ENCODE assay signal across 12 mouse cellular contexts in genomic region chr1:161040855-161041254, GRCm38 (mm10). TPM values are rescaled to one million over a fixed set of nuclear protein-coding genes. Genes with fewer than 3 reads are reported as not detected.
A peak's percentile ranks its signal among the peaks of the same experiment; 100 is the strongest.
DNase-seq lines count a peak whose midpoint lies in the region; ATAC-seq and TF ChIP-seq lines count a peak whose summit lies in the region.
"Had no signal": no experiment of that assay in that cellular context is flagged by ENCODE, and none has a peak within 500 bp of the region (broad histone marks: within the 10 kb centered on the region; RNA-seq: fewer than 3 reads in every experiment).

No protein-coding gene starts in this region.

- in situ Hi-C loops in CH12.LX (cut with MboI; ENCODE audit: low pct_ligation_motif_present, low pct_unique_long_range_greater_than_20kb, low sequenced_read_pairs), result no loop called here

- H3K9me3 ChIP-seq in kidney, embryonic 15.5 days (replicated peaks), result no peaks in the 10 kb centered on the region
- no peaks in the 10 kb centered on the region for H3K9me3 ChIP-seq in CH12.LX (replicated peaks; ENCODE audit: low read length)
- H3K9me3 ChIP-seq in limb, embryonic 15.5 days, result no peaks in the 10 kb centered on the region
- H3K9me3 ChIP-seq: heart, embryonic 10.5 days had no signal

- no peak overlapping the region for H3K4me3 ChIP-seq in kidney, embryonic 15.5 days (replicated peaks)
- no peak overlapping the region for H3K4me3 ChIP-seq in kidney, adult 2 months (ENCODE audit: insufficient read depth, low read depth, low read length)
- no peak overlapping the region for H3K4me3 ChIP-seq in CH12.LX (replicated peaks in 1 of 3; ENCODE audit: low read depth in 2 of 3, low read length in 2 of 3, poor library complexity in 1 of 3)
- H3K4me3 ChIP-seq in limb, embryonic 15.5 days, result no peak overlapping the region
- H3K4me3 ChIP-seq: heart, embryonic 10.5 days; layer of hippocampus, adult 2 months had no signal

- no peaks in the 10 kb centered on the region for H3K27me3 ChIP-seq in kidney, embryonic 15.5 days
- H3K27me3 ChIP-seq in kidney, adult 2 months (replicated peaks; ENCODE audit: control insufficient read depth, insufficient read depth, low read length), result no peaks in the 10 kb centered on the region
- H3K27me3 ChIP-seq in CH12.LX (replicated peaks), result no peaks in the 10 kb centered on the region
- no peaks in the 10 kb centered on the region for H3K27me3 ChIP-seq in limb, embryonic 15.5 days

- peaks cover 17% of the 10 kb centered on the region for H3K79me2 ChIP-seq in CH12.LX (replicated peaks; ENCODE audit: control insufficient read depth, extremely low read depth, insufficient read depth, poor library complexity, severe bottlenecking)

- no peak overlapping the region for H3K4me2 ChIP-seq in kidney, embryonic 15.5 days
- H3K4me2 ChIP-seq in CH12.LX (ENCODE audit: insufficient read depth, low read depth, poor library complexity, severe bottlenecking), result no peak overlapping the region
- H3K4me2 ChIP-seq in limb, embryonic 15.5 days, result no peak overlapping the region

- DNase-seq in kidney, adult 2 months, result no peak
- peak; percentile 73 for DNase-seq in 416B (ENCODE audit: low read depth)
- DNase-seq in CH12.LX (ENCODE audit: extremely low read depth), result peak; percentile 66
- DNase-seq in adrenal gland, adult 18-20 months (ENCODE audit: low spot score in 2 of 2), result no peak
- DNase-seq in cerebellum, adult 9-11 months, result no peak
- DNase-seq: cerebellum, adult 9-10 months; thymus, postnatal 25 days had no signal

- H3K27ac ChIP-seq in kidney, embryonic 15.5 days, result peak overlapping the region; percentile 64
- no peak overlapping the region for H3K27ac ChIP-seq in kidney, adult 2 months (ENCODE audit: insufficient read depth, low read depth, low read length)
- no peak overlapping the region for H3K27ac ChIP-seq in CH12.LX (ENCODE audit: insufficient read depth, low read depth)
- H3K27ac ChIP-seq in limb, embryonic 15.5 days, result peak overlapping the region; percentile 76
- H3K27ac ChIP-seq: heart, embryonic 10.5 days; macrophage had no signal

- no peak overlapping the region for H3K9ac ChIP-seq in kidney, embryonic 15.5 days
- no peak overlapping the region for H3K9ac ChIP-seq in CH12.LX (ENCODE audit: insufficient read depth, low read depth)
- no peak overlapping the region for H3K9ac ChIP-seq in limb, embryonic 15.5 days

- no peak for TF ChIP-seq POLR2A in kidney, adult 2 months (IDR thresholded peaks at IDR 0.05; ENCODE audit: low read depth, low read length)
- no peak for TF ChIP-seq POLR2A in CH12.LX (IDR thresholded peaks at IDR 0.05; ENCODE audit: low read depth, low read length)

- no peak for TF ChIP-seq EP300 in CH12.LX (IDR thresholded peaks at IDR 0.05; ENCODE audit: low read length)

- dilution Hi-C loops in CH12.LX (cut with MboI; ENCODE audit: extremely low pct_ligation_motif_present, extremely low pct_unique_long_range_greater_than_20kb, low sequenced_read_pairs), result no loop called here

- TF ChIP-seq CTCF in kidney, adult 2 months (conservative IDR thresholded peaks at IDR 0.05; ENCODE audit: insufficient read depth, insufficient read length, low read depth, low read length), result no peak
- TF ChIP-seq CTCF in CH12.LX (conservative IDR thresholded peaks at IDR 0.05 in 1 of 2, IDR thresholded peaks at IDR 0.05 in 1 of 2; ENCODE audit: low read depth in 2 of 2, low read length in 2 of 2), result no peak

- ATAC-seq in kidney, embryonic 15.5 days (replicated peaks; ENCODE audit: low FRiP score), result no peak
- no peak for ATAC-seq in limb, embryonic 15.5 days (ENCODE audit: insufficient number of reproducible peaks, low FRiP score, low TSS enrichment, low read depth)

- no peak for TF ChIP-seq RAD21 in CH12.LX (IDR thresholded peaks at IDR 0.05; ENCODE audit: low read depth, low read length)

- H3K36me3 ChIP-seq in kidney, embryonic 15.5 days, result peaks cover 55% of the 10 kb centered on the region
- peaks cover 9% of the 10 kb centered on the region for H3K36me3 ChIP-seq in kidney, adult 2 months (ENCODE audit: control insufficient read depth, insufficient read depth, low read length)
- peaks cover 53 to 77% of the 10 kb centered on the region in 2 experiments for H3K36me3 ChIP-seq in CH12.LX (replicated peaks in 1 of 2; ENCODE audit: control insufficient read depth in 1 of 2, insufficient read depth in 1 of 2, low read length in 1 of 2)
- H3K36me3 ChIP-seq in limb, embryonic 15.5 days, result peaks cover 44% of the 10 kb centered on the region

- peaks cover 10% of the 10 kb centered on the region for H3K4me1 ChIP-seq in kidney, embryonic 15.5 days
- peaks cover 7% of the 10 kb centered on the region for H3K4me1 ChIP-seq in kidney, adult 2 months (ENCODE audit: control insufficient read depth, insufficient read depth, low read length)
- peaks cover 0 to 13% of the 10 kb centered on the region in 2 experiments; a peak in 2 of 4 replicates for H3K4me1 ChIP-seq in CH12.LX (ENCODE audit: control insufficient read depth in 1 of 2, insufficient read depth in 2 of 2)
- H3K4me1 ChIP-seq in limb, embryonic 15.5 days, result peaks cover 3% of the 10 kb centered on the region; the same call in 1 of the 2 replicates
- H3K4me1 ChIP-seq: heart, embryonic 10.5 days had no signal

TF ChIP-seq in CH12.LX, 34 proteins besides CTCF, POLR2A, EP300 and RAD21:
- TF ChIP-seq ELF1 (IDR thresholded peaks at IDR 0.05; ENCODE audit: low read depth, low read length) (0 out of 2 replicates have a peak, but pooled peaks have one; percentile 13), CHD2 (IDR thresholded peaks at IDR 0.05; ENCODE audit: low read length) (0 out of 2 replicates have a peak, but pooled peaks have one; percentile 17), TBP (conservative IDR thresholded peaks at IDR 0.05; ENCODE audit: low read depth, low read length) (no peak), MAX (IDR thresholded peaks at IDR 0.05; ENCODE audit: low read length) (0 out of 2 replicates have a peak, but pooled peaks have one; percentile 30), ZMIZ1 (IDR thresholded peaks at IDR 0.05; ENCODE audit: low read depth, low read length) (0 out of 2 replicates have a peak, but pooled peaks have one; percentile 24), SMC3 (IDR thresholded peaks at IDR 0.05; ENCODE audit: low read depth, low read length) (no peak)

RNA-seq across cellular contexts. Expression of gene Zbtb37, which starts 6.2 kb away (rescaled TPM):
- 7.8 and 8.3 TPM in 2 replicates for polyA plus RNA-seq in kidney, embryonic 15.5 days (2015; fragmentation: Nextera tagmentation; extraction: Ambion mirVana)
- 1.7 and 1.8 TPM in 2 replicates for polyA plus RNA-seq in kidney, adult 2 months (2012; rRNA removed)
- total RNA-seq in CH12.LX (2012; rRNA removed) (4.7 and 5.2 TPM in 2 replicates), CH12.LX (2014; rRNA removed) (3.1 and 4.5 TPM in 2 replicates)
- 3.6 and 4.8 TPM in 2 replicates for polyA plus RNA-seq in CH12.LX (2012; ENCODE audit: insufficient read length, low read depth)
- 7.9 and 8.4 TPM in 2 replicates for polyA plus RNA-seq in limb, embryonic 15.5 days (2015; fragmentation: Nextera tagmentation; extraction: Ambion mirVana)
- 10 to 100 TPM; 11.1 to 12.9 TPM for total RNA-seq in adrenal gland, adult 18-20 months (2021)

RNA-seq across cellular contexts. Expression of gene Dars2, which starts 29.6 kb away (rescaled TPM):
- polyA plus RNA-seq in kidney, embryonic 15.5 days (2015; fragmentation: Nextera tagmentation; extraction: Ambion mirVana), result 35.7 and 38.1 TPM in 2 replicates
- polyA plus RNA-seq in kidney, adult 2 months (2012; rRNA removed), result 17.9 and 19.1 TPM in 2 replicates
- total RNA-seq in CH12.LX (2012; rRNA removed), result 44.7 and 46.2 TPM in 2 replicates
- total RNA-seq in CH12.LX (2014; rRNA removed), result 64.7 and 74.0 TPM in 2 replicates
- polyA plus RNA-seq in CH12.LX (2012; ENCODE audit: insufficient read length, low read depth), result 50.6 and 55.3 TPM in 2 replicates
- 26.2 and 26.7 TPM in 2 replicates for polyA plus RNA-seq in limb, embryonic 15.5 days (2015; fragmentation: Nextera tagmentation; extraction: Ambion mirVana)
- total RNA-seq in adrenal gland, adult 18-20 months (2021), result 10 to 100 TPM; 24.3 to 27.5 TPM

RNA-seq across cellular contexts. Expression of gene Cenpl, which starts 29.7 kb away (rescaled TPM):
- 30.5 and 30.9 TPM in 2 replicates for polyA plus RNA-seq in kidney, embryonic 15.5 days (2015; fragmentation: Nextera tagmentation; extraction: Ambion mirVana)
- polyA plus RNA-seq in kidney, adult 2 months (2012; rRNA removed), result 1.2 and 1.6 TPM in 2 replicates
- total RNA-seq in CH12.LX (2012; rRNA removed) (4.6 and 5.5 TPM in 2 replicates), CH12.LX (2014; rRNA removed) (10.4 and 11.5 TPM in 2 replicates)
- 13.1 and 13.3 TPM in 2 replicates for polyA plus RNA-seq in CH12.LX (2012; ENCODE audit: insufficient read length, low read depth)
- 25.5 and 26.4 TPM in 2 replicates for polyA plus RNA-seq in limb, embryonic 15.5 days (2015; fragmentation: Nextera tagmentation; extraction: Ambion mirVana)
- total RNA-seq in adrenal gland, adult 18-20 months (2021), result 1 to 10 TPM; 1.8 to 1.9 TPM

Comparison
In these comparisons a context has a peak if more than half of its experiments do, and no peak if none do; other contexts are left out.
1. H3K27ac ChIP-seq: peak in kidney, embryonic 15.5 days (single experiment) and limb, embryonic 15.5 days (single experiment); none in kidney, adult 2 months (single experiment) and CH12.LX (single experiment).
2. DNase-seq: peak in 416B (single experiment) and CH12.LX (single experiment); none in kidney, adult 2 months (single experiment), adrenal gland, adult 18-20 months (0 of 2) and cerebellum, adult 9-11 months (single experiment).